Mouse (Mus musculus) MEL-GATA-1-ER (cell line): Measurements from ENCODE around the gene Fam151b.

Experiments used
- DNase-seq: peaks from one replicate; pipeline ENCODE4 v3.0.0-alpha.2; 2012; ENCODE audit warnings: low read depth; ENCODE audit errors: extremely low read depth

The Fam151b gene

DNA sequence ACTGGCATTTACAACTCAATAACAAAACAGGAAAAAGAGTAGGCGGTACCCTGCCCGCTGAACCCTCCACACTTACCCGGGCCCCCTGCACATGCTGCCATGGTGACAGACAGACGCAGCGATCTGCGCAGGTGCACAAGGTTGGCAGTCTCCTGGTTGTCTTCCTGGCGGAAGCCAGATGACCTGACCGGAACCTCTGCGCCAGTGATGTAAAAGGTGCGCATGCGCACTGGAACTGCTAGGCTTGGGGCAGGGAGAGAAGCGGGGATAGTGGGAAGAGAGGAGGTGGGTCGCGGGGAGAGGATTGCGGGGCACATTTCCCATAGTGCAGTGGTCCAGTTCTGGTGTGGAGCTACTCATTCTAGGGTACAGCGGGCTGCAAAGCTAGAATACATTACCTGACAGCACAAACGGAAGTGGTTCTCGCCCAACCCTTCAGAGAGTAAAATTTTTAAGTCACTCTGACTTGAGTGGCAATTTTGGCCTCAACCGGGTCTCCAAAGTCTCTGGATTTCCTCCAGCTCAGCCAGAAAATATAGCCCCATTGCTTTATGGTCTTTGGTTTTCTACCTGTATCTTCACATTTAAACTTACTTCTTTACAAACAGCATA is at the start of gene Fam151b:
Fam151b (minus strand) TSS at position 164 of the 612 bp plus-strand sequence.
- peak; percentile 73 for DNase-seq

DNA sequence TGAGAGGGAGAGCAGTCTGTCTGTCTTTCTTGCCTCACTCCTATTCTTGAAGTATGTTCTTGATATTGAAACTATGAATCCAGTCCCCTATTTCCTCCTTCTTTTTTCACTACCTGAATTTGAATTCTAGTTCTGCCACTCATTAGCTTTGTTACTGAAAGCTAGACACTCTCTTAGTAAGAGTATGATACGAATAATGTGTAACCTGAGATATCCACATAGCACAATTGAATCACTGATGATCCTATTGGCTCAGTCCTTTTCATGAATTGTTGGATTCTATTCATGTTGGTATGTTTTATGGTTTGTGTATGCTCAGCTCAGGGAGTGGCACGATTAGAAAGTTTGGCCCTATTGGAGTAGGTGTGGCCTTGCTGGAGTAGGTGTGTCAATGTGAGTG is 48.4 kb upstream of the Fam151b start:
- DNase-seq = no peak

DNA sequence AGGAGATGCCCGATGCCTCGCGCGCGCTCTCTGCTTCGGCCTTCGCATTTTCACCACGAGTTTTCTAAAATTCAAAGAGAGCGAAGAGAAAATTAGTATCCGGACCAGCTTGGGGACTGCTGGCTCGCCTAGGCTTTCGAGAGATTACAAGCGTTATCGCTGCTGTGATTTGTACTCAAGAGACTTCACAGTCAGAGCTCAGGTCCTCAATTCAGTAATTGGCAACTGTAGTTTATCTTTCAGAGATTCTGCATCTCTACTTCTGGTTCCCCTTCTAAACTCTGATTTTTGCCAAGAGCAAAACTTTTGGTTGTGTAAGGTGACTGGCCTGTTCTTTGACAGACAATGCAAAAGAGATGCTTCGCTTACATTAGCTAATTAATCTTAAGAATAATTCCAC is 47.4 kb upstream of the Fam151b start:
- no peak for DNase-seq

DNA sequence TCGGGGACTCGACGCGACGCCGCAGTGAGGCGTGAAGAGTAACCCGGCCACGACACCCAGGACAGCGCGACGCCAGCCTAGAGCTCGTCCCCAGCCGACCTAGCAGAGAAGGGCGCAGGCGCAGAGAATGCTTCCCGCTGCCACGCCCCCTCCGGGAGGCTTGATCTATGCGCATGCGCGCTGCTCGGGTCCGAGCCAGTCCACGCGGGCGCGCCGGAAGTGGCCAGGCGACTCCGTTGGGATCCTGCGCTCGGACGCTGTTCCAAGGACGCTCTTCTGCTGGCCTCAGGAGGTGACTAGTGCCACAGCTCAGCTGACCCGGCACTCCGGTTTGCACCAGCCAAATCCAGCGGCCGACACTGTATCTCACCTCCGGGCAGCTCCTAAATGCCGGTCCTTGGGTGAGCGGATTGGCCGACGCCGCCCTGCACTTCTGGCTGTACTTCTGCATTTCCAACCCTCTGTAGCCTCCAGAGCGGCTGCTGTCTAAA is 47.0 kb upstream of the Fam151b start, which contains the start of gene Zfyve16:
Zfyve16 (minus strand) TSS at position 148 of the 491 bp plus-strand sequence.
- DNase-seq = peak; percentile 62

DNA sequence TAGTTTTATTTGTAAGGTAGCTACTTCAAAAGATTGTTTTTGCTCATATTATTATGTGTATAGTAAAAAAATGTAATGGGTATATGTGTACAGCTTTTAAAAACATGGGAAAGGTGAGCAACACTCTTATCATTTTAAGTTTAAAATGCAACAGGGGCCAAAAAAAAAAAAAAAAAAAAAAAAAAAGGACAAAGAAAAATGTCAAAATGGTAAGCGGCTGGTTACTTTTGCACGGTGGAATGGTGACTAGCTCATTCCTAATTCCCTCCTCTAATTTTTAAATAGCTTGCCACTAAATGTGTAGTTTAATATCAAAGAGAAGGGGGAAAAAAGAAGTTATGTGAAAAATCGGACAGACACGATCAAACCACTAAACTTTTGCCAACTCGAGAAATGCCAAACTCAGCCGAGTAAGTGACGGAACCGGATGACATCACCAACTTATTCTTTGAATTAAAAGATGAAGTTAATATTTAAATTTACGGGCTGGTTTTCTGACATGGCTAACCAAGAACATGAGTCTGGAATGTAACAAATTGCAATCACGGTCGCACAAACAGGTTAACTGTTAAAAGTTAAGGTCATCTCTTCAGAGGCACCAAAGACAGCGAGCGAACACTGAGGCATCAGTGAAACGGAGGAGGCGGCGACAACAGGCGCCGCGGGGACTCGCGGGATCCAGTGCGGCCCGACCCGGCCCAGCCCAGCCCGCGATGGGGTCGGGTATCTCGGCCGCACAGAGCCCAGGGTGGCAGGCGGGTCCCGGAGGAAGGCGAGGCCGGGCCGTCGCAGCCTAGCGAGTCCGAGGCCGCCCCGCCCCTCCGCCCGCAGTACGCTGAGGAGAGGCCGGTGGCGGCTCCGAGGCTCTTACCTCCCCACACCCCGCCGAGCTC is 46.3 kb upstream of the Fam151b start:
- DNase-seq = peak; percentile 43

DNA sequence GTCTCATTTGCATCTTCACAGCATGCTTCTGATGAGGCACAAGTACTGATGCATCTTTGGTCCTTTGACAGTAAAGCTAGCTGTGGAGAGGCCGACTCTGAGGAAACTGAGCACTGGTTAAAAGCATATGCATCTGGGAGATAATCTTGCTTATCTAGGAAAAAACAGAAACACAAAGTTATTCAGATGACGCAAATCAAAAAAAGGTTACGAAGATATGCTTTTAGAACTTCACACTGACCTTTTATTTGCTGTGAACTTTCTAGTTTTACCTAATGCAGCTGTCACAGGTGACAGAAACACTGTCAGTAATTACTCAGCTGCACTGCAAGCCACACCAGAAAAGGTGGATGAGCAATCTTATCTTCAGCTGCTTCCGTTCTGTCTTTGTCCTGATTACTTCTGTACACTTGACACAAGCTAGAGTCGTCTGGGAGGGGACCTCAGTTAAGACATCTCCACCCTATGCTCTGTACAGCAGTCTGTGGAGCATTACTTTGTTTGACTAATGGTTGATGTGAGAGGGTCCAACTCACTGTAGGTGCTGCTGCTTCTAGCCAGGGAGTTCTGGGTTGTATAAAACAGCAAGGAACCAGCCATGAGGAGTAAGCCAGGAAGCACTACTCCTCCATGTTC is 39.5 kb upstream of the Fam151b start:
- no peak for DNase-seq

- DNase-seq = no peak
These were observed 21.1 kb upstream of the Fam151b start for GRCm38 (mm10) chr13:92504871-92505270.

DNA sequence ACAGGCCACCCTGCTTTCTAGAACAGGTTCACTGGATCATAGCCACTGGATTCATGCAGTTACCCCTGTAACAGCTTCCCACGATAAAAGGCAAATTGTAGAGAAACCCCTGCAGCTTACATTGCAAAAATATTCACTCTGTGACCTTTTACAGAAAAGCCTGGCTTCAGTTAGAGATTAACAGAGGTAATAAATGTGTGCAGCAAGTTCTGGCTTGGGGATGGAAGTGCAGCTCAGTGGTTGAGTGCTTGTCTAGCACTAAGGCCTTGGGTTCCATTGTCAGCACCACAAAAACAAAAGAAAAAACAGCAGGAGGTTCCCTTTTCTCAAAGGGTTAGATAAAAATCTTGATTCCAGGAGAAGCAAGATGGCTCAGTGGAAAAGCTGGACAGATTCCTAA is 8.1 kb upstream of the Fam151b start:
- no peak for DNase-seq

GRCm38 (mm10) chr13:92490817-92491216 is 7.0 kb upstream of the Fam151b start:
- DNase-seq = no peak

GRCm38 (mm10) chr13:92483348-92483747 is 467 bp downstream of the Fam151b start:
- DNase-seq = peak; percentile 21

GRCm38 (mm10) chr13:92470151-92470550 is 13.7 kb downstream of the Fam151b start:
- no peak for DNase-seq

DNA sequence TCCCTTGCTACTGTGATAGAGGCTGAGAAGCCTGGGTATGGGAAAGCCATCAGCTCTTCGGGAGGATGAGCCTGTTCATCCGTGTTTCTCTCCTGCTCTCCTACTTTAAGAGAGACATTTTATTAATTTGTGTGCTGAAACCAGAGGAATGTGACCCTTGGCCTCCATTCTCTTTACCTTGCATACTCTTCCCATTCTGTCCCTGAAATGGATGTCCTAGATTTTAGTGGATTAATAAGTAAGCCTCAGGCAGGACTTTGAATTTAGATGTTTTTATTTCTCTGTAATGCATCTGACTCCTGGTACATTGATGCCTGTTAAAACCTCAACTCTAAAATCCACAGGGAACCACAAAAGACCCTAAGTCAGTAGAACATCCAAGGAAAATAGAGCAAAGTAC is 14.4 kb downstream of the Fam151b start:
- no peak for DNase-seq

DNA sequence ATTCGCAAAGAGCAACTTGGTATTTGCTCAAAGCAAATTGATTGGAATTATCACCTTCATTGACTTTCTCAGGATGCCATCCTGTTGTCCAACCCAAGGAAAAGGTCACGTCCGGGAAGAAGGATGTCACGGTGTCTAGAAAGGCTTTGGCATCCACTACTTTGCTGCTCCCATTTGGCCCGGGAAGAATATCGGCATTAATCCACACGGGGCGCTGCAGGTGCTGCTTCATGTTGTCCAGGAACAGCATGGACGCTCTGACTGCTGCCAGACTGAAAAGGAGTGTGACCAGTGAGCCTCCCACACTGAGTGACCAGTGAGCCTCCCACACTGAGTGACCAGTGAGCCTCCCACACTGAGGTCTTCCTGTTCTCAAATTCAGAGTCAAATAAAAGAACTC is 15.9 kb downstream of the Fam151b start:
- DNase-seq = no peak

- no peak for DNase-seq
These were observed 19.1 kb downstream of the Fam151b start for GRCm38 (mm10) chr13:92464698-92465097.

DNA sequence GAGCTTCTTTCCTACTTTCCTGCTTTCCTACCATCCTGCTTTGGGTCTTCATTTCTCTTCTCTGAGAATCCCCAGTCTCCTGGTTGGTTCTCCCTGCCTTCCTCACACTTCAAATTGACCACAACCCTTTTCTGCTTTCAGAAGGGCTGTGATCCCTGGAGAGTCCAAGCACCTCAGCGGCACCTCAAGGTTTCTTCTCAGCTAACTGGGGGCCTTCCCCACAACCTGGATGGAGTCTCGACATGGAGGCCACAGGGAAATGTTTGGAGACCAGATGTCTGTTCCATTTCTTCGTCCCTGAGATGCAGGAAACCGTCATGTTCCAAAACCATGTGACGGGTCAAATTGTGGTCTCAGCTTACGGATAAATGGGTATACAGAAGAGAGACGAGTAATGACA is 36.9 kb downstream of the Fam151b start:
- no peak for DNase-seq

DNA sequence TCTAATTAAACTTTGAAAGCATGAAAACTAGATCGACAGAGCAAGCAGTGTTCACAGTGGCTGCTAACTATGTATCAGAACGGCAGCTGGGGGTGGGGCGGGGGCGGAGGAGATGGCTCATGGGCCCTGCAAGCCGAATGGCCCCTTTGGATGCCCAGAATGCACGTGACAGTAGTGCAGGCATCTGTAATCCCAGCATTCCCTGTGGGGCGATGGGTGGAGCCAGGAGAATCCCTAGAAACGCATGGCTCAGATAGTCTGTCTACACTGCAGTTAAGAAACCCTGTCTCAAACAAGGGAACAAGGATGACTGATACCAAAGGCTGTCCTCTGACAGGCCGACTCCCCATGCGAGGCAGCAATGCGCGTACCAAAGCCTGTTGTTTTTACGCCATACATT is 43.5 kb downstream of the Fam151b start:
- DNase-seq = no peak

DNA sequence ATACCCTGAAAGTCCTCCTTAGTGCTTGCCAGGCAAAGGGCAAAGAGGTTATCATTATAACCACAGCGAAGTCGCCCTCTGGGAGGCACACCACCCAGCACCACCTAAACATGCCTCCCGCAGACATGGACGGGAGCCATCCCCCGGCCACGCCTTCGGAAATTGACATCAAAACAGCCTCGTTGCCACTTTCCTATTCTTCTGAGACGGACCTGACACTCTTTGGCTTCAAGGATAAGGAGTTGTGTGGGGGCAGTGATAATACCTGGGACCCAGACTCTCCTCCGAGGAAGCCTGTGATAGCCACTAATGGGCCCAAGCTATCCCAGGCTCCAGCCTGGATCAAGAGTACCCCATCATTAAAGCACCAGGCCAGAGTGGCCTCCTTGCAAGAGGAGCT is 45.2 kb downstream of the Fam151b start:
- DNase-seq = no peak

- no peak for DNase-seq
These were observed 56.4 kb downstream of the Fam151b start for GRCm38 (mm10) chr13:92427351-92427855.

DNA sequence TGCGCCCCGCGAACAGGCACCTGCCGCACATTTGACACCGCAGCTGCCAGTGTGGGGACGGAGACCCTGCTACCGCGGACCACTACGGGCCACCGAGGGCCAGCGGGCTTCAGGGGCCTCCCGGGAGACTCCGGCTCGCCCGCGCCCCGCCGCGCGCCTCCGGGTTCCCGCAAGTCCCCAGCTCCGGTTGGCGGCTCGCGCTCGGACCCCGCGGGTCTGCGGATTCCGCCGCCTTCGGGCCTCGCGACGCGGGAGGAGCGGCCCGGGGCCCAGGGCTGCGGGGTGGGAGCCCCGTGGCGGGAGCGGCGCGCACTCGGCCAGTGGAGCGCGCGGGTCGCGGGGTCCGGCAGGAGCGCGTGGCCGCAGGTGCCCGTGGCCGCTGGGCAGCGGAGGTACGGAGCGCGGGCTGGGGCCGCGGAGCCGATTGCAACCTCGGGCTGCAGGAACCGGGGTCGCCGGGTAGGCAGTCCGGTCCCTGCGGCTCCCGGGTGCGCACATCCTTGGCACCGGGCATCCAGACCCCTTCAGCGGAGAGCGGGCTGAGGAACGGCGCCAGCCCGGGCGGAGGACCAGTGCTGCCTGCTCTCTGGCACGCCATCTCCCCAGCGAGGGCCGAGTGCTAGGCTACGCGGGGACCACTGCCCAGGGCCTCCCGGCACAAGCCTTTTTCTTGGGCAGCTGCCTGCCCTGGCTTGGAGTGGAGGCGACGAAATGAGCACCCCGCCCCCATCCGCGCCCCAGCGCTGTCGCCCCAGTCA is 57.3 kb downstream of the Fam151b start:
- DNase-seq = no peak

GRCm38 (mm10) chr13:92425758-92426264 is 58.0 kb downstream of the Fam151b start, which contains the start of gene Ankrd34b:
TSS of gene Ankrd34b (plus strand) at chr13:92425896.
- no peak for DNase-seq

DNA sequence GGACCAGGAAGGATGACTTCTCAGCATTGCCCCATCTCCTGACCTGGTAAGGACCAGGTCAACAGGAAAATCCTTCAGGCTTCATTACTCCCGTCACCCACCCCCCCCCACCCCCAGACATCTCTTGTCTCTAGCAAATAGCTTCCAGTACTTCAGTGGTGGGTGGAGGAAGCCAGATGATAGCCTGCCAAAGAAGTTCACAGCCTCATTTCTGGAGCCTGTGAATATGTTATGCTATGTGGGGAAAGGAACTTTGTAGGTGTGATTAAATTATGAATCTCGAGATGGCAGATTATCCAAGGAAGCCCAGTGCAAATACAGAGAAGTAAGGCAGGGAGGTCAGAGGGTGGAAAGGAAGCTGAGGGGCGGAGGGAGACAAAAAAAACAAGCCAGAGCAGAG is 60.1 kb downstream of the Fam151b start:
- no peak for DNase-seq
